Mouse (Mus musculus) hindbrain, embryonic 10.5 days (tissue): ENCODE data around the gene Ppp1r13l. TPM values are rescaled to one million over a fixed set of nuclear protein-coding genes. Genes with fewer than 3 reads are reported as not detected.

Source experiments
- DNase-seq: peaks from one replicate; pipeline ENCODE4 v3.0.0-alpha.2; 2017; ENCODE audit warnings: low spot score
- H3K27ac ChIP-seq: fragments of 300-500 bp; sonication (generic); 2 replicates; pipeline ENCODE4 v1.5.1; 2016; ENCODE audit warnings: mild to moderate bottlenecking, moderate library complexity
- H3K27me3 ChIP-seq: fragments of 300-500 bp; sonication (generic); 2 replicates; pipeline ENCODE4 v1.6.1; 2016; ENCODE audit warnings: mild to moderate bottlenecking; ENCODE audit not compliant: poor library complexity, insufficient read depth, severe bottlenecking
- H3K36me3 ChIP-seq: fragments of 300-500 bp; sonication (generic); 2 replicates; pipeline ENCODE4 v1.6.1; 2016; ENCODE audit warnings: mild to moderate bottlenecking, moderate library complexity
- H3K4me1 ChIP-seq: fragments of 300-500 bp; sonication (generic); replicated peaks from 2 replicates; pipeline ENCODE4 v1.6.1; 2016; ENCODE audit warnings: mild to moderate bottlenecking
- H3K4me3 ChIP-seq: fragments of 300-500 bp; sonication (generic); 2 replicates; pipeline ENCODE4 v1.5.1; 2016; ENCODE audit warnings: mild to moderate bottlenecking, moderate library complexity
- H3K9me3 ChIP-seq: fragments of 300-500 bp; sonication (generic); 2 replicates; pipeline ENCODE4 v1.6.1; 2016; ENCODE audit warnings: mild to moderate bottlenecking, moderate library complexity
- WGBS: fragments of 180-500 bp; shearing (Covaris S2); methylation state at CpG from one replicate; pipeline ENCODE4 v1.1.7; 2016; 5-methylcytosine and 5-hydroxymethylcytosine counted together
- polyA plus RNA-seq: library from polyadenylated mRNA; unstranded; fragments of >200 nt; fragmentation: Nextera tagmentation; extraction: Ambion mirVana; gene quantifications from 2 replicates; pipeline ENCODE4 v1.2.1, GENCODE M21; 2016

The Ppp1r13l gene
- polyA plus RNA-seq, 1 experiment from 2014 or later, result 4.7 TPM

DNA sequence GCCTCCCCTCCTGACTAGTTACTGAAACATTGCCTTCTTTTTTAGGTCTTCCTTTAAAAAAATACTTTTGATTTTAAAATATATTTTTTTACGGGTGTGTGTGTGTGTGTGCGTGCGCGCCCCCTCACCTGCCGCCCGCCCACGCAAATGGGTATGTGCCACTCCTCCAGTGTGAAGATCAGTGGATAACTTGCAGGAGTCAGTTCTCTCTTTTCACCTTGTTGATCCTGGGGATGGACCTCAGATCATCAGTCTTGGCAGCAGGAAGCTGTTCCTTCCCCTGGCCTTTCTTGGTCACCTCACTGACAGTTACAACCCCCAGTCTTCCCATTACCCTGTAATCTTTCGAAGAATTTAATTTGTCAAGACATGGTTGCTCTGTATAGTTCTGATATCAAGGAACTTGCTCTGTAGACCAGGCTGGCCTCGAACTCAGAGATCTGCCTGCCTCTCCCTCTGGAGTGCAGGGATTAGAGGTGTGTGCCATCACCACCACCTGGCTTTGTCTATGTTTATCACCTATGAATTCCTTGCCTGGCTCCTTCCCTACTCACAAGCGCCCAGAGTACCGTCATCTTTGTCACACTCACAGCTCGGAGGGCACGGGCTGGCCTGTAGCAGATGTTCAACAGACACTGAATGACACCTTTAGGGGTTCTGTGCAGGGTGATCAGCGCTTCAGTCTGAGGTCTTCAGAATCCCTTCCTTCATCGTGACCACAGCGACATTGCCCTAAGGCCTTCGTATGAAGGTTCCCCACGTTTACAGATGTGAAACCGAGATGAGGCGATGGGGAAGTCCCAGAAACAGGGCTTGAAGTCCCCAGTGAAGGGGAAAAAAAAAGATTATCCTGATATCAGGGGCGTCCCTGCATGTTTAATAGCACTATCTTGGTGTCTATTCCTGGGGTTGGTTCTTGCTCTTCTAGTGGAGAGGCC lies 34.0 kb upstream of the Ppp1r13l start:
- H3K4me1 ChIP-seq, result peaks cover 31% of the 10 kb centered on the region
- peaks cover 11% of the 10 kb centered on the region for H3K27me3 ChIP-seq
- DNase-seq, result no peak
- H3K27ac ChIP-seq, result peak overlapping the region; percentile 81; the same call in 1 of the 2 replicates
- 73% methylated on average over 21 of the region's 21 CpGs for WGBS
- peak overlapping the region; percentile 52; the same call in 1 of the 2 replicates for H3K4me3 ChIP-seq
- no peaks in the 10 kb centered on the region for H3K36me3 ChIP-seq
- no peaks in the 10 kb centered on the region for H3K9me3 ChIP-seq

DNA sequence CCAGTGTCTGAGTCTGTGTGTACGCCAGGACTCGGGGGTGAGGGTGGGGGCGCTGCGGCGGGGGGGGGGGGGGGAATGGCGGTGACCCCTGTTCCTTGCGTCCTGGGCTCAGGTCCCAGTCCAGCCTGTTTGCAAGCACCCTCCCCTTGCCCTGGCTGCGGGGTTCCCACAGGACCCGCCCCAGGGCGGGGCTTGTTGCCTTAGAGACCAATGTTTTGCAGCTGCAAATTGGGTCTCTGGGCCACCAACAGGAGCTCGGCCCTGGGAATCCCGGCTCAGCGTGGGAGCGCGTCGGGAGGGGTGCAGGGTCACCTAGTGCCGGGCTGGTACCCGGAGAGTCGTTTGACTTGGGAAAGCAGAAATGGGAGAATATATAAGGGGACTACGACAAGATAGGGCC lies 33.2 kb upstream of the Ppp1r13l start:
- Histone ChIP-seq H3K27ac (peak overlapping the region; percentile 81), H3K9me3 (no peaks in the 10 kb centered on the region), H3K4me3 (peak overlapping the region; percentile 52), H3K27me3 (peaks cover 14% of the 10 kb centered on the region), H3K36me3 (no peaks in the 10 kb centered on the region), H3K4me1 (peaks cover 27% of the 10 kb centered on the region)
- peak; percentile 89 for DNase-seq
- under 1% methylated on average over 20 of the region's 20 CpGs for WGBS

DNA sequence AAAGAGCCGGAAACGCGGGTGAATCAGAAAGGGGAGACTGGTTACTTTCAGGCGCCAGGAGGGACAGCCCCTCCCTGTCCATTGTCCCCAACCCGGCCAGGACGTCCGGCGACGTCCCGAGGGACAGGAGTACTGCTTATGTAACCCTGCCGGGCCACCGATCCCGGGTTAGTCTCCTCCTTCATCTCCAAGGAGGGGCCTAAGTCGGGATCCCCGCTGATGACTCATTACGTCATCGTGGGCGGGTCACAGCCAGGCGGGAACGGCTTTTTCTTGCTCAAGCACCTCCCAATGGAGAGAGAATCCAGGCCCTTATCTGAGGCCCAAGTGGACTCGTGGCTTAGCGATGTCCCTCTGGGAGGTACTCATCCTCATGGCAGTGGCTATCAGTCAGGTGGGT lies 32.4 kb upstream of the Ppp1r13l start:
- peak overlapping the region; percentile 81 for H3K27ac ChIP-seq
- peaks cover 22% of the 10 kb centered on the region for H3K27me3 ChIP-seq
- no peaks in the 10 kb centered on the region for H3K9me3 ChIP-seq
- peak overlapping the region; percentile 52 for H3K4me3 ChIP-seq
- H3K36me3 ChIP-seq, result no peaks in the 10 kb centered on the region
- peaks cover 27% of the 10 kb centered on the region for H3K4me1 ChIP-seq
- peak; percentile 87 for DNase-seq
- WGBS, result under 1% methylated on average over 22 of the region's 22 CpGs

DNA sequence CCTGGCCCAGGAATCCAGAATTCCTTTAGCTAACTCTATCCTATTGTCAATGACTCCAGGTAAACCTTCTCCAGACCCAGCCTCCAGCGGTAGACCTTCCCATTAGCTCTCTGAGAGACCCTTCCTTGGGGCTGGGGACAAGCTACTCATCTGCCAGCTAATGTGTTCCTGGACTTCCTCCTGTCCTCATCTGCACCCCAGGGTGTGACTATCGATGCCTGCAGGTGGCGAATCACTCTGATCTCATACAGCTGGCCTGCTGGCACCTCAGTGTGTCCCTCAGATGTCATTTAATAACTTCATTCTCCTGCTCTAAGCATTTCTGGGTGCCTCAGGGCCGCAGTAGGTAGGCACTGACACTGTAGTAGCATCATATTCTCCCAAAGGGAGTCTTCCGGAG lies 31.8 kb upstream of the Ppp1r13l start:
- Histone ChIP-seq H3K4me3 (peak overlapping the region; percentile 52; the same call in 1 of the 2 replicates), H3K27me3 (peaks cover 22% of the 10 kb centered on the region), H3K36me3 (no peaks in the 10 kb centered on the region), H3K27ac (peak overlapping the region; percentile 81), H3K9me3 (no peaks in the 10 kb centered on the region), H3K4me1 (peaks cover 27% of the 10 kb centered on the region)
- WGBS, result 81% methylated on average over 5 of the region's 5 CpGs
- DNase-seq, result no peak

DNA sequence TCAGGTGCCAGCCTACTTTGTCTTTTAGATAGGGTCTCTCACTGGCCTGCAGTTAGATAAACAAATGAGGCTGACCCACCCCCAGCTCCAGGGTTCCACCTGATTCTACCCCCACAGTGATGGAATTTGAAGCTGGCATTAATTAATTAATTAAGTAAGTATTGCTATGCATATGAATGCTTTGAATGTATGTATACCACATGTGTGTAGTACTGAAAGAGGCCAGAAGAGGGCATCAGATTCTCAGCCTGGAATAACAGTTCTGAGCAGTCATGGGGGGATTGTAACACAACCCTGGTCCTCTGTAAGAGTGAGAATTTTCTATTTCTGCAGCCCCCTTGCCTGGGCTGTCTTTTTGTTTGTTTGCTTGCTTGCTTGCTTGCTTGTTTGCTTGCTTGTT lies 31.1 kb upstream of the Ppp1r13l start:
- no peak overlapping the region for H3K4me3 ChIP-seq
- no peaks in the 10 kb centered on the region for H3K9me3 ChIP-seq
- DNase-seq, result no peak

DNA sequence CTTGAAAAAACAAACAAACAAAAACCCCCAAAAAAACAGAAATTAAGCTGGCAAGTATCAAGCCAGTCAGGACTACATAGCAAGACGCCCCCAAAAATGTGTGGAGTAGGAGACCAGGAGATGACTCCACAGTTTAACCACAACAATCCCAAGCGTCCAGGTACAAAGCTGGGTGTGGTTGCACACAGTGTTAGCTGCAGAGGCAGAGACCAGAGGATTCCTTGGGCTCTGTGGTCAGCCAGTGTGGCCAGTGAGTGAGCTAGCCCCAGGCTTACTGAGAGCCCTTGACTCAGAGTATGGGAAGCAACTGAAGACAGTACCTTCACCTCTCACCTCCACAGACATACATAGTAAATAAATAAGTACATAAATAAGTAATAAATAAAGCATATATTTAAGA lies 27.6 kb upstream of the Ppp1r13l start:
- peaks cover 32% of the 10 kb centered on the region for H3K27me3 ChIP-seq
- H3K9me3 ChIP-seq, result no peaks in the 10 kb centered on the region
- DNase-seq, result no peak
- WGBS, result 59% methylated on average over 2 of the region's 2 CpGs
- H3K4me1 ChIP-seq, result peaks cover 24% of the 10 kb centered on the region
- H3K36me3 ChIP-seq, result no peaks in the 10 kb centered on the region
- no peak overlapping the region for H3K27ac ChIP-seq
- H3K4me3 ChIP-seq, result no peak overlapping the region

More for the DNA sequence above, 31.1 kb upstream of the Ppp1r13l start:
- peaks cover 33% of the 10 kb centered on the region for H3K4me1 ChIP-seq
- peaks cover 22% of the 10 kb centered on the region for H3K27me3 ChIP-seq
- no peaks in the 10 kb centered on the region for H3K36me3 ChIP-seq
- H3K27ac ChIP-seq, result no peak overlapping the region

DNA sequence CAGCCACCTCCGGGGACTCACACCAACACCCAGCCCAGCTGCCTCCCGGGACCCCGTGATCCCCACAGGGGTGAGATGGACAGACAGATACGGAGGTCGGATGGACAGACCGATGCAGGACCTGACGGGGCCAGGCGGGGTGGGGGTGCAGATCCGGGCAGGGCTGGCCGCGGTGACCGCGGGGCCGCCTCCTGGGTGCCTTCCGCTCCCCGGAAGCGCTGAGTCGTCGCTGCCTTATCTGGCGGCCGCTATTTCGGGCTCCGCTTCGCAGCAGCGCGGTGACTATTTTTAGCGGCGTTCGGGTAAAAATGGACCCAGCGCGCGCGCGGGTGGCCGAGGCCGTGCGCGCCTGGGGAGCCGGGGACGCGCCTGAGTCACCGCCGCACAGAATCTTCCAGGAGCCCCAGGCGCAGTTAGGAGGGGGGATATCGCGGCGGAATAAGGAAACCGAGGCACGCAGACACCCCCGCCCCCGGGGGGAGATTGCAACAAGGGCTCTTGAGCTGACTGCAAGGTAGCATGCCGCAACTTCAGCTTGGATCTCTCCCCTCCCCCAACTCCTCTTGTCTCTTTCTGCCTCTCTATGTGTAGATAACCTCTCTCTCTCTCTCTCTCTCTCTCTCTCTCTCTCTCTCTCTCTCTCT lies 26.7 kb upstream of the Ppp1r13l start:
- no peaks in the 10 kb centered on the region for H3K36me3 ChIP-seq
- peak overlapping the region; percentile 73 for H3K4me3 ChIP-seq
- H3K9me3 ChIP-seq, result no peaks in the 10 kb centered on the region
- under 1% methylated on average over 52 of the region's 52 CpGs for WGBS
- peaks cover 15% of the 10 kb centered on the region for H3K4me1 ChIP-seq
- peak; percentile 52 for DNase-seq
- peak overlapping the region; percentile 91 for H3K27ac ChIP-seq
- peaks cover 41% of the 10 kb centered on the region for H3K27me3 ChIP-seq

DNA sequence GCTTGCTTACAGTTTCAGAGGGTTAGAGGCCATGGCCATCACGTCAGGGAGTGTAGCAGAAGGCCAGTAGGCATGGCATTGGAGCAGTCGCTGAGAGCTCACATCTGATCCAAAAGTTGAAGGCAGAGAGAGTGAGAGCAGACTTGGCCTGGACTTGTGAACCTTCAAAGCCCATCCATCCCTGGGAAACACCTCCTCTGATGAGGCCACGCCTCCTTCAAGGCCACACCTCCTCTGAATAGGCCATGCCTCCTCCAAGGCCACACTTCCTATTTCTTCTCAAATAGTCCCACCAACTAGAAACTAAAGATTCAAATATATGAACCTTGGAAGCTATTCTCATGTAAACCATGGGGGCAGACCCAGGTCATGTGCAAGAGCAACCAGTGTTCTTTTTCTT lies 24.0 kb upstream of the Ppp1r13l start:
- WGBS, result 42% methylated on average over 3 of the region's 3 CpGs
- H3K27me3 ChIP-seq, result peaks cover 41% of the 10 kb centered on the region
- no peak overlapping the region for H3K27ac ChIP-seq

DNA sequence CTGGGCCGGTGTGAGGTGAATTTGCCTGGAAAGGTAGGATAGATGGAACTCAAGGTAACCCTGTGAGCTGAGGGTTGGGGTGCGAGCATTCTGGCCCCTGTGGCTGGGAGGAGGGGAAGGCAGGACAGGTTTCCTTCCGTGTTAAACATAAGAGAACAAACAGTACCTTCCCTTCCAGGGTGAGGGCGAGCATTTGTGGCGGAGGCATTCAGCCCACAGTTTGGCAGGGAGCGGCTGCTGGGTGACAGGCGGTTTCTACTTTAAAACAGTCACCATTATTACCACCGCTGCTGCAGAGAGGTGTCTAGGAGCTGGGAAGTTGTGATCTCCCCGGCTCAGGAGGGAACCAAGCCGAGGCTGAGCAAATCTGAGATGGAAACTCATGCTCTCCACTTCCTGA lies 22.4 kb upstream of the Ppp1r13l start:
- Histone ChIP-seq H3K27ac (no peak overlapping the region), H3K4me1 (peaks cover 24% of the 10 kb centered on the region), H3K36me3 (no peaks in the 10 kb centered on the region), H3K9me3 (no peaks in the 10 kb centered on the region), H3K4me3 (no peak overlapping the region), H3K27me3 (peaks cover 44% of the 10 kb centered on the region)
- 73% methylated on average over 10 of the region's 10 CpGs for WGBS
- DNase-seq, result no peak

More for the DNA sequence above, 24.0 kb upstream of the Ppp1r13l start:
- no peaks in the 10 kb centered on the region for H3K9me3 ChIP-seq
- DNase-seq, result no peak
- no peaks in the 10 kb centered on the region for H3K36me3 ChIP-seq
- H3K4me3 ChIP-seq, result no peak overlapping the region
- peaks cover 13% of the 10 kb centered on the region for H3K4me1 ChIP-seq

DNA sequence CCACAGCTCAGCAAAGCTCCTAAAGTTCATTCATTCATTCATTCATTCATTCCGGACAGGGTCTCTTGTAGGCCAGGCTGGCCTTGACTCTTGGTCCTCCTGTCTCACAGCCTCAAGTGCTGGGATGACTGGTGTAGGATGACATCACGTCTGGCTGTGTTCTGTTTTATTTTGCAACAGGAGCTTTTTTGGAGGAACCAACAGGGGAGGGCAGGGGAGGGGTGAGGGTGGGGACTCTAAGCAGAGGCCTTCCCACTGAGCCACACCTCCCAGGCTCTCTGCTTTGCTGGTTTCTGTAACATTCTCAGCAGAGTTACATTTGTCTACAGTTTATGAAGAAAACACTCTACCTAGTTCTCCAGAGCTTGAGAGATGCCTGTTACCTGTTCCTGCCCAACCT lies 21.5 kb upstream of the Ppp1r13l start:
- Histone ChIP-seq H3K36me3 (no peaks in the 10 kb centered on the region), H3K4me1 (peaks cover 24% of the 10 kb centered on the region), H3K4me3 (no peak overlapping the region), H3K27ac (no peak overlapping the region), H3K9me3 (no peaks in the 10 kb centered on the region), H3K27me3 (peaks cover 43% of the 10 kb centered on the region)
- WGBS, result 60% methylated on average over 2 of the region's 2 CpGs
- no peak for DNase-seq

DNA sequence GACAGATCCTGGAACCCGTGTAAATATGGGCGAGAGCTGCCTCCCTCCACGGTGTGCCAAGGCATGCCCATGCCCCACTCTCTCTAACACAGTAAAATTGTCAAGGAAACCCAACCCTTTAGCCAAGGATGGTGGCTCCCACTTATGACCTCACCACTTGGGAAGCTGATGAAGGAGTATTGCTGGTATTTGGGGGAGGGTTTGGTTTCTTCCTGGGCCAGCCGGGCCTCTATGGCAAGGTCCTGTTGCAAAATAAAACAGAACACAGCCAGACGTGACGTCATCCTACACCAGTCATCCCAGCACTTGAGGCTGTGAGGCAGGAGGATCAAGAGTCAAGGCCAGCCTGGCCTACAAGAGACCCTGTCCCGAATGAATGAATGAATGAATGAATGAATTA lies 21.0 kb upstream of the Ppp1r13l start:
- Histone ChIP-seq H3K36me3 (no peaks in the 10 kb centered on the region), H3K4me1 (peaks cover 23% of the 10 kb centered on the region), H3K27me3 (peaks cover 43% of the 10 kb centered on the region), H3K4me3 (no peak overlapping the region), H3K27ac (no peak overlapping the region), H3K9me3 (no peaks in the 10 kb centered on the region)
- WGBS, result 77% methylated on average over 7 of the region's 7 CpGs
- no peak for DNase-seq

DNA sequence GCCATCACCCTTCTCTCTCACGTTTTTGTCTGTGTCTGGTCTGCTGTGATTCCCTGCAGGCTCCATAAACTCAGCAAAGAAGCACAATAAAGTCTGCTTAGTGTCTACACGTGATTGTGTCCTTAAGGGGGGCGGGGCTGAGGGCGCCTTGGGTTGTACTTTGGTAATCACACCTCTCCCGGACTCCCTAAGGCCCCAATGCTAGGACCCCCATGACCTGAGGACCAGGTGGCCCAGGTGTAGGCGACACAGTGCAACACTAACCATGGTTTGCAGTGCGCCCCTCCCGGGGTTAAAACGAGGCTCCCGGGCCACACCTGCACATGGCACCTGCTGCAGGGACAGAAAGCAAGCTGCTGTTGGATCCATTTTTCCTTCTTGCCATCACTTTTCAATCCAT lies 18.3 kb upstream of the Ppp1r13l start:
- Histone ChIP-seq H3K4me1 (peaks cover 41% of the 10 kb centered on the region), H3K27me3 (peaks cover 38% of the 10 kb centered on the region), H3K27ac (no peak overlapping the region), H3K4me3 (peak overlapping the region; percentile 69; the same call in 1 of the 2 replicates), H3K9me3 (no peaks in the 10 kb centered on the region), H3K36me3 (no peaks in the 10 kb centered on the region)
- WGBS, result 21% methylated on average over 10 of the region's 10 CpGs
- no peak for DNase-seq
